Mouse (Mus musculus) adrenal gland, adult 2 months (tissue): Measurements from ENCODE around the gene Cxcl10. TPM values are rescaled to one million over a fixed set of nuclear protein-coding genes. Genes with fewer than 3 reads are reported as not detected.

Experiments used
- DNase-seq: peaks from one replicate; pipeline ENCODE4 v3.0.0; 2021
- long read RNA-seq: library from polyadenylated mRNA; stranded (forward); transcript quantifications from one replicate; pipeline ENCODE4 v2.0.0, GENCODE M21; 2021
- polyA plus RNA-seq: library from polyadenylated mRNA; depleted of rRNA; stranded (reverse); fragments of >200 nt; gene quantifications from 2 replicates; pipeline ENCODE4 v1.2.3, GENCODE M21; 2012; rRNA removed
- total RNA-seq, 2 experiments: library from RNA; stranded (reverse); gene quantifications; 2 replicates each; pipeline ENCODE4 v1.2.3; 2021

Gene Cxcl10
- total RNA-seq (under 1 TPM; 0.43 to 0.73 TPM), polyA plus RNA-seq (1.7 and 3.6 TPM in 2 replicates)
- long read RNA-seq = 0 reads

DNA sequence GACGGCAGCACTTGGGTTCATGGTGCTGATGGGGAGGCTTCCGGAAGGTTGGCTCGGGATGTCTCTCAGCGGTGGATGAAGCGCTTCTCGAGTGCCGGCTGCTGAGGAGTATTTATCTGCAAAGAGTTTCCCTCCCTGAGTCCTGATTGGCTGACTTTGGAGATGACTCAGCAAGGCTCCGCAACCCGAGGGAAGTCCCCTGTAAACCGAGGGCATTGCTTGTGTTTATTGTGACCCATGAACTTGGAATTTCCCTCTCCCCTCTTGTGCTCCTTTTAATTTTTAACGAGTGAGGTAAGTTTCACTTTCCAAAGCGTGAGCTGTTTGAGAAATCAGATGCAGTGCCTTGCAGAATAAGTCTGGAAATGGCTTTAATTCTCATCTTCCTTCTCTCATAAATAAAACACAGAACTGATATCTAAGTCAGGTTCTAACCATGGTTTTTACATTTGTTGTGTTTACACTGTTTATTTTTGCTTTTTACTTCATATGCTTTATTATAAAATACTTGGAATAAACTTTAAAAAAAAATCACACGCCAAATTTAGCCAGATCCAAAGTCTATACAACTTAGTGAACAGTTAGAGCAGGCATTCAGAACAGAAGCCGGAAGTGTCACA lies at the start of gene Cxcl10:
TSS of gene Cxcl10 (minus strand) at position 96 of the 620 bp plus-strand sequence.
- peak; percentile 83 for DNase-seq

GRCm38 (mm10) chr5:92398153-92398552 lies 49.5 kb upstream of the Cxcl10 start:
- peak; percentile 76 for DNase-seq

DNA sequence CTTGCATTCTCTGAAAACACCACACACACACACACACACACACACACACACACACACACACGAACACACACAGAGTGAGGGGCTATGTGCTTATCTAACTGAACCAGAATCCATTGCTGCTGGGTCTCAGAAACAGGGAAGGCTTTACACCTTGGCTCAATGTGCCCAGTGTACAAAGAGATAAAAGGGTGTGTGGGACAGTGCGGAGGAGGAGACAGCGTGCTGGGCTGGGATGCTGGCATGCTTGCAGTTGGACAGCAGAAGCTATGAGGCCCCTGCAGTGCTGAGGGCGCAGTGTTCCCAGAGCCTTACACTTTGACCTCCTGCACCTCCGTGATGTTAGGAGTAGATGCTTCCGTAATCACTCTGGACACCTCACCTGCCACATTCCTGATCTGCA lies 47.8 kb upstream of the Cxcl10 start:
- DNase-seq = no peak

DNA sequence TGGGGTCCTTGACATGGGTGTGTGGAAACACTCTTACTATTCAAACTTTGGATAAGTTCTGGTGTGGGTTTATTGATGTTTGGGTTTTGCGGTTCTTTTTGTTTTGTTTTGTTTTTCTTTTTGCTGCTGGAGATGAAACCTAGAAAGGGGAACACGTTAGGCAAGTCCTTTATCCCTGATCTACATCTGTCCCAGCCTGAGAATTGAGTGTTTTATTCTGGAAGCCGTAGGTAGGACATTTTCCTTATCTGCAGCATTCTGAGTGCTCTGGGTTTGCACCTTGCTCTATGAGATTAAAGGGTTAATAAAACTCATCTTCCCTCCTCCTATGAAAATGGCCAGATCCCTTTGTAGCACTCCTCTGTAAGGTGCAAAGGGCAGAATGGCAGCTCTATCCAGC lies 47.1 kb upstream of the Cxcl10 start:
- no peak for DNase-seq

- no peak for DNase-seq
These were observed 45.2 kb upstream of the Cxcl10 start for GRCm38 (mm10) chr5:92393863-92394262.

DNA sequence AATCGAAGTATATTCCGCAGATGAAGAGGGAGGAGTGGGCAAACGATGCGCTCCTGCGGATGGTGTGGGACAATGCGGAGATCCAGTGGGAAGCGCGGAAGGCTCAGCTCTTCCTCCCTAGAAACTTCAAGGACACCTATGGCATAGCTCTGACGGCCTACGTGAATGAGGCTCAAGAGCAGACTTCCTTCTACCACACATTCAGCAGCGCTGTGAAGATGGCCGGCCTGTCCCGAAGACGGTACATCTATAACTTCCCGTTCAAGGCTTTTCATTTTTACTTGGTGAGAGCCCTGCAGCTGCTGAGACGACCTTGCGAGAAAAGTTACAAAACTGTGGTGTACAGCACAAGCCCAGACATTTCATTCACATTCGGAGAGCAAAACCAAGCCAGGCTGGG lies 43.9 kb upstream of the Cxcl10 start:
- no peak for DNase-seq

DNA sequence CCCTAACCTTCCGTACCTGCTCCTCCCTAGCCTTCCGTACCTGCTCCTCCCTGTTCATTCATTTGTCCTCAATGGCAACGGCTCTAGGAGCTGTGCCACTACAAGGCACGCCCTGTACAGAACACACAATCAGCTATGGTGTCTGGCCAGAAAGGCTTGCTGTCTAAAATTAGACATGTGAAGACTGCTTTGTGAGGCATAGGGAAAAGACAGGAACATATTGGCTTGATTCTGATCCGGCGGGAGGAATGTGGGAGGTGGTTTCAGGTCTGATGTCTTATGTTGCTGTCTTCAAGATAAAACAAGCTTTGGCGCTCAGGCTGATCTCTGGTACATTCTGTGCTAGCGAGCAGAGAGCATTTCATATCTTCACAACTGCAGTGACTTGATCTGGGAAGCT lies 41.9 kb upstream of the Cxcl10 start:
- DNase-seq = no peak

DNA sequence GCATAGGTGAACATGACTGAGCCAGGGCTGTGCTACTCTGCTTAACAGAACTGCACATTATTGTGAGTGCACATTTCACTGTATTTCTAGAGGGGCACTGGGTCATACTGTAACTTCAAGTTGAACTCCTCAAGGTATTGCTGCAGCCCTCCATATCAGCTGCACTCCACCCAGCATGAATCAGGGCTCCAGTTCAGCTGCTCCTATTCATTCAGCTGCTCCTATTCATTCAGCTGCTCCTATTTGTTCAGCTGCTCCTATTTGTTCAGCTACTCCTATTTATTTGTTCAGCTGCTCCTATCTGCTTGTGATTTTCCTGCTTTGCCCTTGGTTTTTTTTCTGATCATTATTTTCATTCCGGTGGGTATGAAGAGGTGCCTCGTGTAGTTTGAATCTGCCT lies 41.3 kb upstream of the Cxcl10 start:
- DNase-seq = no peak

DNA sequence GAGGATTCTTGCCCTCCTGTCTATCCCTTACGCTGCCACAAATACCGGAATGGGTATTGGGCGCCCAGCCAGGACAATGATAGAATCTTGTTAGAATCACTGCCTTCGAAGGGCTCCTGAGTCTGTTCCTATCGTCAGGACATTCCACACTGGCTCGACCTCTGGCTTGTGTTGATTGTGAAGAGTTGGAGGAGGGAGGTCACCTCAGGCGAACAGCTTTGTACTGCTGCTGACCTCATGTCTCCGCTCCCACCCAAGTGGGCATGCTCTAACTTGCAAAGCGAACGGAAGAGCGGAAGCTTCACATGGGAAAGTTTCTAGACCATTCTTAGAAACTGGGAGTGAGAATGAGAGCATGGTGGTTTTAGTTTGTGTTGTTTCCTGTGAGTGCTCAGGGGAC lies 38.7 kb upstream of the Cxcl10 start:
- peak; percentile 54 for DNase-seq

DNA sequence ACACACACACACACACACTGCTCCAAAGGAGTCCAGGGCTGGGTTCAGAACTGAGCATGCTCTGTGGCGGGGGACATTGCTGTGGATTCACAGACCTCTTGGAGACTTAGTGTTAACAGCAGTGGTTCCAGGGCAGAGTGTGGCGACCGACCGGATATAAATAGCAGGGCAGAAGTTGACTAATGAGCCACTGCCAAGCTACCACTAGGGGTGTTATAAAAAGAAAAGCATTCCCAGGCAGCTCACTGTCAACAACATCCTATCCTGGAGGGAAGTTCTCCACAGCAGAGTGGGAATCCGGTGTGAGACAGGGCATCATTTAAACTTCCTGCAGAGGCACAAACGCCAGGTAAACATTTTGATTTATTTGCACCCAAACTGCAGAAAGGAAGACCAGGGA lies 38.0 kb upstream of the Cxcl10 start:
- peak; percentile 35 for DNase-seq

DNA sequence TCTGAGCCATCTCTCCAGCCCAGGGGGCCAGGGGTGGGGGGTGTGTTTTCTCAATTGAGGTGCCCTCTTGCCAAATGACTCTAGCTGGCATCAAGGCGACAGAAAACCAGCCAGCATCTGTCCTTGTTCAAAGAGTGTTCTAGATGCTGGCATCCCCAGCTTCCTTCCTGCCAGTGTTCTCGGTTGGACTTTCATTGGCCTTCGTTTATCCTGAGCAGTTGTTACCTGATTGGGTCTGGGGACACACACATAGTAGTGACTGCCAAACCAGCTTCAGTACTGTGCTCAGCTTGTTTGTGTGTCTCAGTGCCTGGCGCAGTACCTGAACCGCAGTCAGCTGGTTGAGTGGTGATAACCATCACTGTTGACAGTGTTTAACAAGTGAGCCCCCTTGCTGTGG lies 37.4 kb upstream of the Cxcl10 start:
- DNase-seq = no peak

GRCm38 (mm10) chr5:92384855-92385254 lies 36.2 kb upstream of the Cxcl10 start:
- peak; percentile 28 for DNase-seq

GRCm38 (mm10) chr5:92383747-92384146 lies 35.1 kb upstream of the Cxcl10 start:
- DNase-seq = no peak

DNA sequence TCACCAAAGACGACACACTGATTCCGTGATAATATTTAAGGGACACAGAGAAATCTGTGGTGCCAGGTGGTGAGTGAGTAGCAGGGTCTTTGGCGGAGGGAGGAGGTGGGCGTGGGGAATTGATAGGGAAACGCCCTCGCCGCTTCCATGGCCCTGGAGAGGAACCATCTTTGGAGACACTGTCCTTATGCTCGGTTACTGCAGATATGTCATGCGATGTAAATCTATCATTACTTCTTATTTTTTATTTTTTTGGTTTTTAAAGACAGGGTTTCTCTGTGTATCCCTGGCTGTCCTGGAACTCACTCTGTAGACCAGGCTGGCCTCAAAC lies 33.6 kb upstream of the Cxcl10 start:
- DNase-seq = no peak

GRCm38 (mm10) chr5:92381550-92382348 lies 33.1 kb upstream of the Cxcl10 start:
- peak; percentile 68 for DNase-seq

DNA sequence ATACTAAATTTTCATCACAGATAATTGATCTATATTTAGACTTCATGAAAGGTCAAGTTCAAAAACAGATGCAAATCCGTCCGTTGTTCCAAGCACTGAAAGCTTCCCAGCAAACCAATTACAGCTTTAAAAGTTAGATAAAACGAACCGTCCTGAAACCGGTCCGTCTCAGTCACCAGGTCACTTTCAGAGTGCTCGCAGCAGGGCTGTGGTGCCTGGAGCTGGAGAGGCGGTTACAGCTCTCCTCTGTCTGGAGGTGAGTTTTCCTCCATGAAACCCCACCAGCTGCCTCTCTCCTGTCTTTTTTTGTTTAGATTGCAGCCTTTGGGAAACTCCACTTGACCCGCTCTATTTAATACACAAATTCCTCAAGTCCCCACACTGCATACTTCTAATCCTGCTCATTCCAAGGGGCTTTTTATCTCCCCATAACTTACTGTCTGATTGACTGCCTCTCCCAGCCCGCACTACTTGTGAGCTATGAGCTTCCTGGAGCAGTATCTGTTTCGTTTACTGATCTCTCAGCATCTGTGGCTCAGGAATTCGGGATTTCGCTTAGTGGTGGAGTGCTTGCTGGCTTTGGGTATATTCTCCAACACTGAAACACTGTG lies 28.2 kb upstream of the Cxcl10 start:
- peak; percentile 35 for DNase-seq

DNA sequence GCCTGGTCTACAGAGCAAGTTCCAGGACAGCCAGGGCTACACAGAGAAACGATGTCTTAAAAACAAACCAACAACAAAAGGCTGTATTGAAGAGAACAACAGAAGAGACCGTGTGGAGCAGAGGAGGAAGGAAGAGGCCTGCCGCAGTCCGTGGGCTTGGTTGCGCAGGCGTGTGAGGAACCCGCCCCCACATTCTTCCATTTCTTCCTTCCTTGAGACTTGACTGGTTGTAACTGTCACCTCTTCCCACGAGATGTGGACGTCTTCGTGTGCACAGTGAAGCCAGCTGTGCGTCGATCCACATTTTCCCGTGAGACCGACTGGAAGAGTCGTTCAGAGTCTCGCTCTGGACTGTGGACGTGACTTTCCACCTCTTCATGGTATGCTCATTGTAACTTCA lies 26.7 kb upstream of the Cxcl10 start:
- peak; percentile 32 for DNase-seq

DNA sequence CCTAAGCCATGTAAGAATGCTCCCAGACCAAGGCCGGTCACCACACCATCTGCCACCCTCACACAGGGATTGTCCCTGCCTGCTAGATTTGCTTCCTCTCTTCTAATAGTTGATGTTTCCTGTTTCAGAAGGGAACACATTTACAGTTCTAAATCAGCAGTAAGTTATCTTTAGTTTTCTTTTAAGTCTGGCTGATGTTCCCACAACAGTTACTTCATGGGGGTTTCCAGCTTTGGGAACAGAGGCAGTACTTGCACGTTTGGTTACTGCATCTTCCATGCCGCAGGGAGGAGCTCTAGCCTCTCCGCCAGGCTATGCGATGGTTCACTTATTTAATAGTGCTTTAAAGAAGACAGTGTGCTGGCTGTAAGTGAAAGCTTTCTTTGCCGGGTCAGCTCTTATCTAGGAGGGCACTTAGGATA lies 26.0 kb upstream of the Cxcl10 start:
- peak; percentile 75 for DNase-seq

GRCm38 (mm10) chr5:92372605-92373004 lies 23.9 kb upstream of the Cxcl10 start:
- no peak for DNase-seq

DNA sequence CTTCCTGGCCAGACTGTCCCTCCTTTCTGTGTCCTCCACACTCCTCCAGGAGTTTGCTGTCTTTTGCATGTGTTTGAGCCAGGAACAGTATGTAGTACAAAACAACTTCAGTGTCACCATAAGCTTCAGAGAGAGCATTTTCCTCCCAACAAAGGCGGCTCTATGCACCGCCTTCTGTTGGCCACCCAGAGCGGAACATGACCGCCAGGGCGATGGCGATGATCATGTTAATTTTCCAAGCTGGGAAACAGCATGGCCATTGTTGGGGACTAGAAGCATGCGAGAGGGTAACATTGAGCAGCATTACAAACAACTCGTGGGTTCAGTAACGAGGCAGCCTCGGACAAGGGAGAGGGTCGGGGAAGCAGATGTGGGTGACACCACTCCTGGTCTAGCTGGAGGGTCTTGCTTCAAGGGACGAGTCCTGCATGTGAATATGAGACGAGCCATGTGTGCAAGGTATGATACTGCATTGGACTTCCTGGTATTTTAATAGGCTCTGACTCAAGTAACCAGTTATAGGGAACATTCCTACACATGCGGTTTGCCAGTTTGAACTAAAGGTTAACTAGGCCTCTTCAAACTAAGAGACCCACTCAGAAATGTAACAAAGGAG lies 22.8 kb upstream of the Cxcl10 start:
- DNase-seq = no peak

GRCm38 (mm10) chr5:92370891-92371290 lies 22.2 kb upstream of the Cxcl10 start:
- no peak for DNase-seq

DNA sequence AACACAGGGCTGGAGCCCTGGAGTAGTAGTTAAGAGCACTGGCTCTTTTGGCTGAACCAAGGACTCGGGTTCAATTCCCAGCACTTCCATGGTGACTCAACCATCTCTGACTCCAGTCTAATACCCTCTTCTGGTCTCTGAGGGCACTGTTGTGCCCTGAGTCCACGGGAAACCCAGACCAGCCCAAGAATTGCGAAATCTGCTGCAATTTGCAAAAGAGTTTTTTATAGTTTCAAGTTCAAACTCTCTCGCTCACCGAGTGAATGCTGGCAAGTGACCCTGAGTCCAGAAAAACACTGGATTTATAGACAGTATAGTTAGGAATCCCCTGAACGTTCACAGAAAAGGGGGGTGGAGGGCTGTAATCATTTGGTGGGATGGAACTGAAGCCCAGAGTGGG lies 21.7 kb upstream of the Cxcl10 start:
- DNase-seq = peak; percentile 31
